Mouse (Mus musculus): ENCODE data around the gene Ccdc187.

Gene Ccdc187

DNA sequence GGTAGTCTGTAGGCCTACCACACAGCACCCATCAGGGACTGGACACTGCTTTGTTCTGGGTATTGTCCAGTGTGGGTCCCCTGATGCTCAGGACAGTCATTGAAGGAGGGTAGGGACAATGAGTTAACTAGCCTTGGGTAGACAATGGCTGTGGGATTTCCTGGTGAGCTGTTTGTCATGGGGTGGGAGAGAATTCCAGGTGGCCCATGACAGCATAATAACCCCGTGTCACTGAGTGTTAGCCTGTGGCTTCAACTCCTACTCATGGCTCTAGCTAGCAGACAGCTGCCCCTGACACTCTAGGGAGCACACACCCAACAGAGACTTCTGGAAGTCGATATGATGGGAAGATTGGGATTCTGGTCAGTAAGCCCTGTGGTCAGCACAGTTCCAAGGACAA, at the start of gene Ccdc187:
Gene Ccdc187, minus strand, starts transcription at position 101 of the 400 bp plus-strand sequence.
- in situ Hi-C loops (cut with MboI; ENCODE audit: low sequenced_read_pairs) = loop anchor here (25.0 kb wide), 1 partner anchor 132 kb away; no protein-coding TSS in a partner anchor

DNA sequence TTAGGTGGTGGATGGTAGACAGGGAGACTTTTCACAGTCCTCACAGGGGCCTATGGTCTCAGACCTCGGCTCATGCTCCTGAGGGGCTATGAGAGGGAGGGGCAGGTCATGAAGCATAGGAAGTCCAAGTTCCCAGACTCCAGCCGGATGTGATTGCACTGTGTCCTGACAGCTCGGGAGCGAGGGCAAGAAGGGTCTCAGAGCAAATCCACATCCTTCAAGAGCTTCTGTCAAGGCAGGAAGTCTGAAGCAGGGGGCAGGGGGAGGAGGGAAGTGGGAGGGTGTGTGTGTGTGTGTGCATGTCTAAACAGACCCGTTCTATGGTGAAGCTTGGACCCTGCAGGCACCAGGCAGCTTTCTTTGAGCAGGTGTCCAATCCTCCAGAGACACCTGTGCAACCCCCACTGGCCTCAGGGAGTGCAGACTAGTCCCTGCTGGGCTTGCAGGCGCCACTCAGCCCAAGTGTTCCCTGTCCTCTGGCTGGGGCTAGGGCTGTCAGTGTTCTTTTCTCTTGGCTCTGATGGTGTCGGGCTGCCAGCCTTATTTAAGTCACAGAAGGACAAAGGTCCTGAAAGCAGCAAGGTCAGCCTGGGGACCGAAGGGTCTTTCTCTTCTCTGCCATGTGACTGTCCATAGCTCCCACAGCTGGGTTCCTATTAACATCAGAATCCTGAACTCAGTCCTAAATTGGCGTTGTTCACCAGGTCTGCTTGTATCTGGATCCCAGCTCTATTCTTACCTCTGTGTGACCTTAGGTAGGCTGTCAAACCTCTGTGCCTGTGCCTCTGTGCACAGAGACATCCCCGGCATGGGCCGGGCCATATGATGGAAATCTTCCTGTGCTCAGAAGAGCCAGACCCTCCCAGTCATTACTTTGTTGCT, 48.5 kb upstream of the Ccdc187 start:
- in situ Hi-C loops (cut with MboI; ENCODE audit: low sequenced_read_pairs) = no loop called here

DNA sequence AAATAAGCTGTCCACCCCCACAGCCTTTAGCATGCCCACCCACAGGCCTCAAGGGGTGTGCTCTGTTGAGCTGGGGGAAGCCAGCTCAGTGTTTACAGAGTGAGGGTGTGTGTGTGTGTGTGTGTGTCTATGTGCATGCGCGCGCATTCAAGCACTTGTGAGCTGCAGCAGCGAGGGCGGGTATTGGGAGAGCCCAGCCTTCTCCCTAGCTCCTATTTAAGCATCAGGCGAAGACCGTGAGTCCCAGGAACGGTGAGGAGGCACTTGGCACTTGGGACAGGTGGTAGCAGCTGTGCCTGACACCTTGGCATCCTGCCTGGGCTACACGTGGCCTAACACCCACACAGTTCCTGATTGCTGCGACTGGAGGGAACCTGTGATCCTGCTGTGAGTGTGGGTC, 47.7 kb upstream of the Ccdc187 start:
- in situ Hi-C loops (cut with MboI; ENCODE audit: low sequenced_read_pairs) = no loop called here

DNA sequence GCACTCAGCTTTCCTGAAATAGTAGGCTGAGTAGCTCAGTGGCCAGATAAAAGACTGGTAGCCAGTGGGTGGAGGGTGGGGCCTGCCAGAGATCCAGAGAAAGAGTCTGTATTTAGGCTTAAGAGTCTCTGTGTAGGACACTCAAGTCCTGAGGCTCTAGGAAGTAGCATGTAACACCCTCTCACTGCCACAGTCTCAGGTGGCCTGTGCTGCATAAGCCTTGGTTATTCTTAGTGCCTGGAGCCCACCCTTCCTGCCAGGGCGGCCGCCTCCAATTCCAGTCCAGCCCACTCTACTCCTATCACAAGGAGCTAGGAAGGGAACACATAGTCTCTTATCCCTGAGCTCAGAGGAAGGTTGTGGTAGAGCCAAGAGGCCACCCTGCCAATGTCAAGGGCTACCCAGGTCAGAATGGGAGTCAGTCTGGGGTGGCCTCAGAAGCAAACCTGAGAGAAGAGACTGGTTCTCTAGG, 47.2 kb upstream of the Ccdc187 start:
- in situ Hi-C loops (cut with MboI; ENCODE audit: low sequenced_read_pairs) = no loop called here

DNA sequence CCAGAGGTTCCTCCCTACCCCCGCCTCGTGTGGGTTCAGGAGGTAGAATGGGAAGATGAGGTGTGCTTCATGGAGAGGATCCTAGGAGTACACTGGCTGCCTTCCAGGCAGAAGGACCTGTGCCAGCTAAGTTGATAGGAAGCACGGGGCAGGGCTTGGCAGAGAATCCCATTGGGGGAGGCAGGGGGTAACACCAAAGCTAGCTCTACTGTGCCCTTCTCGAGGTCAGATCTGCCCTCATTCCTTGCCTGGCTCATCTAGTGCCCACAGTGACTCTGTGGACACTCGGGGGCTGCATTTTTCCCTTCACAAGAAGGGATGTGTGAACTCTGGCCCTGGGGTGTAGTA, 44.8 kb upstream of the Ccdc187 start:
- in situ Hi-C loops (cut with MboI; ENCODE audit: low sequenced_read_pairs) = no loop called here

DNA sequence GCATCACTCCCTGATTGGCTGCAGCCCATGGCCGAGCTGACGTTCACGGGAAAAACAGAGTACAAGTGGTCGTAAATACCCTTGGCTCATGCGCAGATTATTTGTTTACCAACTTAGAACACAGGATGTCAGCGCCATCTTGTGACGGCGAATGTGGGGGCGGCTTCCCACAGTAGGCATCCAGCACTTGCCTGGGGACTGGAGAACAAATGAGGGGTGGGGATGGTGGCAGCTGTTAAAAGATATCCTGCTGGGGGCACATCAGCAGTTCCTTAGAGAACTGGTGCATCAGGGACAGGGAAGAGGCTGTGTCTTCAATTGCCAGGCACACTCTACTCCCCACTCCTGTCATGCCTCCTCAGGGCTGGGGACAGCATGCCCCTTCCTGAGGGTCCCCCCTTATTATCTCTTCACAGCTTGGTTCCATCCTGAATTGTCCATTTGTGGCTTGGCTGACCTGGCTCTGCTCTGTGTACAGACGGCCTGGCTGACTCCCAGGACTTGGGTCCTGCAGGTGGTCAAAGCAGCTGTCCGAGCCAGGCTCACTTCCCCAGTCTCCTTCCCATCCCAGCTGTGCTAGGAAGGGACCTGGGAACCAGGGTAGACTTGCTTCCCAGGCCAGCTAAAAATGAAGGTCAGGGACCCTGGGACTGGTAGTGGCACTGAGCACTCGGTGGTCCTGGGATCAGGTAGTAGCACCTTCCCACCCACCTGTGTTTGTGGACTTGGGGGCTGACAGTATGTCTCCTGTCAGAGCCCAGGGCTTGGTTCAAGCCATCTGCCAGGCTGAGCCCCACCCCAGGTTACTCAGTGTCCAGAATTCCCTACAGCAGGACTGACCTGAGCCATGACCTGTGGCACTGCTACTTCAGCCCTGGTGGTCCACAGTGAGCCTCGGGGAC, 44.2 kb upstream of the Ccdc187 start:
- in situ Hi-C loops (cut with MboI; ENCODE audit: low sequenced_read_pairs) = no loop called here

DNA sequence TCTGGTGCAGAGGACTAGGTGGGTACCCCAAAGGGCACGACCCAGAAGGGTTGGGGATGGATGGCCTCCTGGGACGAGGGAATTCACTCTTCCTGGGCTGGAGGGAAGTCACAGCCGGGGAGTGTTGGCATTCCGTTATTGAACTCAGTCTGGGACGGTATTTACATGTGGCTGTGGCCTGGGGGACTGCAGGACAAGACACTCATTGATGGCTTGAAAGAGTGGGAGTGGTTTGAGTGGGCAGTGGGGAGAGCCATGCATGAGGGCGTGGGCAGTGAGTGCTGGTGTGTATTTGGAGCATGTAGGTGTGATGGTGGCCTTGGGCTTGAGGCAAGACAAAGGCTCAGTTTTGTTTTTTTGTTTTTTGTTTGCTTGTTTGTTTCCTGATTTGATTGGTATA, 36.3 kb upstream of the Ccdc187 start:
- in situ Hi-C loops (cut with MboI; ENCODE audit: low sequenced_read_pairs) = no loop called here

DNA sequence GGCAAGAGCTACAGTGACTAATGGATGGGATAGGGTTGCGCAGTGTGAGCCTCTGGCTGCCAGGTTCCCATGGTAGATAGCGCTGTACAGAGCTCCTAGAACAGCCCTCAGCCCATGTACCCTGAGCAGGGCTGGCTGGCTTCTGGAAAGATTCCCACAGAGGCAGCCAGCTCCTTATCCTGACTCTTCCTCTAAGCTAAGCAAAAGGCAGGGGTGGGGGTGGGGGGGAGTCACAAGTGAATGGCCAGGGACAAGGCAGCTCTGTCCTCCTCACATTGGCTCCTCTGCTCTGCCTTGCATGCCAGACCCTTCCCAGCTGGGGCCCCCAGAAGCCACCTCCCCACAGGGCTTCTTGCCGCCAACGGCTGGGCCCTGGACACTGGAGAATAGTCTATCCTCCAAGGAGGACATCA, 35.7 kb upstream of the Ccdc187 start:
- in situ Hi-C loops (cut with MboI; ENCODE audit: low sequenced_read_pairs) = no loop called here

DNA sequence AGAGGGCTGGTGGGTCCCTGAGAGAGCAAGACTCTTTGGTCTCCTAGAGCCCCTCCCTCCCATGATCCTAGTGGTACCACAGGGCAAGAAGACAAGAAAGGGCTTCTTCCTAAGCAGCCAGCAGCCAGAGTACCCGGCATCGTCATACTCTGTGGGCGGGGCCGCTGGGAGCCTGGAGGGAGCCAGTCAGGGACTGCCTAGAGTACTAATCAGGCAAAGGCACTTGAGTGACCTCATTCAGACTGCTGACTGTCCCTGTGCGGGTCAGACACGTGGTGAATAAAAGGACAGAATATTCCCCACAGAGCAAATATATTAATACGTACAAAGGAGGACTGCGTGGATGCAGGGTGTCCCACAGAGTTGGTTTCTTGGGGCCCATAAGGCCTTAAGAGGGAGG, 35.0 kb upstream of the Ccdc187 start:
- in situ Hi-C loops (cut with MboI; ENCODE audit: low sequenced_read_pairs) = loop anchor here (10.0 kb wide), 1 partner anchor 235 kb away; no protein-coding TSS in a partner anchor

DNA sequence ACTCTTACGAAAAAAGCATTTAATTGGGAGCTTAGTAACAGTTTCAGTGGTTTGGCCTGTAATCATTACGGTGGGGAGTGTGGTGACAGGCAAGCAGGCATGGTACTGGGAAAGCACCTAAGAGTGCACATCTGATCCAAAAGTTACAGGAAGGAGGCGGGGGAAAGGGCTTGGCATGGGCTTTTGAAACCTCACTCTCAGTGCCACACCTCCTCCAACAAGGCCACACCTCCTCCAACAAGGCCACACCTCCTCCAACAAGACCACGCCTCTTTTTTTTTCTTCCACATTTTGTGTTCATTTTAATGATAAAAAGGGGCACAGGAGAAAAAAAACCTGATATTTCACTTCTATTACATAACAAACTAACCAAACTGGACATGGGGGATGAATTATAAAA, 33.5 kb upstream of the Ccdc187 start:
- in situ Hi-C loops (cut with MboI; ENCODE audit: low sequenced_read_pairs) = loop anchor here (10.0 kb wide), 1 partner anchor 237 kb away; no protein-coding TSS in a partner anchor

DNA sequence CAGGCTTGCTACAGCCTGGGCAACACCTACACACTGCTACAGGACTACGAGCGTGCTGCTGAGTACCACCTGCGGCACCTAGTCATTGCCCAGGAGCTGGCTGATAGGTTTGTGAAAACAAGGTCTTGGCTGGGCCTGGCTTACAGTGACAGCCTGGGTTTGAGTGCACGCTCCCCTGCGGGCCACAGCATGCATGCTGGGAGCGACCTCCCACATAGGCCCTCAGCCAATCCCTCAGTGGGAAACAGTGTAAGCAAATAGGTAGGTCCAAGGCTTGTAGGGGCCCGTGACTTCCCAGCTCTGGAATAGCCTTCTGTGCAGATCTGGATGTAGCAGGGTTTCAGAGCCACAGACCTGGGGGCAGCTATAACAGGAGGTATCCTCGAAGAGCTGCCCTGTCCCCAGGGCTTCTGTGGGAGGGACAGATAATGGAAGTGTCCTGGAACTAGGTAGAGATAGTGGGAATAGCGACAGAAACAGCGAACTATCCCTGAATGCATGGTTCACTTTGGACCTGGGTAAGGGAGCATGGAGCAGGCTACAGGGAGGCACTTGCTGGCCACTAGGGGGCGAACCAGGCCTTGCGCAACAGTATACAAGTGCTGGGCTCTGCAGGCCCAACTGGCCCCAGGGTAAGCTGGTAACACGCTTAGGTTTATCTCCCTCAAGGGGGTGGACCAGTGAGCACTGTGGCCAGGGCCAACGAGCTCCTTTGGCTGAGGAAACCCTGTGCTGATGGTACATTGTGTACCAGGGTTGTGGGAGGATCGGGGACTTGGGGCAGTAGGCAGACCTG, 31.2 kb upstream of the Ccdc187 start:
- in situ Hi-C loops (cut with MboI; ENCODE audit: low sequenced_read_pairs) = loop anchor here (10.0 kb wide), 1 partner anchor 239 kb away; no protein-coding TSS in a partner anchor

DNA sequence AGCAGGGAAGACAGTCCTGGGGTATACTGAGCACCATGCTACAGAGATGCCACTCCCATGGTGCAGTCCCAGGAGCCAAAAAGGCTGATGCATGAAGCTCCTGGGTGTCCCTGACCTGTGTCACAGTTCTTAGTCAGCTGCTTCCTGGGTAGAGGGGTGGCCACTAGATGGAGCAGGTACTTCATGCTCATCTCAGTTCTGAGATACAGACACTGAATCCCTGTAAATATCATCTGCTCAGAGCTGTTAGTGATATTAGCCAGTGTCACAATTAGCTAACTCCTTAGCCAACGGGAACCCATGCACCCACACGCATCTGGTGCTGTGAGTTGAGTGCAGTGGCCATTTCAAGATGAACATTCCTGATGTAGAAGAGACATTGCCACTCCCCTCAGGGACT, 30.6 kb upstream of the Ccdc187 start:
- in situ Hi-C loops (cut with MboI; ENCODE audit: low sequenced_read_pairs) = loop anchor here (10.0 kb wide), 1 partner anchor 240 kb away; no protein-coding TSS in a partner anchor

DNA sequence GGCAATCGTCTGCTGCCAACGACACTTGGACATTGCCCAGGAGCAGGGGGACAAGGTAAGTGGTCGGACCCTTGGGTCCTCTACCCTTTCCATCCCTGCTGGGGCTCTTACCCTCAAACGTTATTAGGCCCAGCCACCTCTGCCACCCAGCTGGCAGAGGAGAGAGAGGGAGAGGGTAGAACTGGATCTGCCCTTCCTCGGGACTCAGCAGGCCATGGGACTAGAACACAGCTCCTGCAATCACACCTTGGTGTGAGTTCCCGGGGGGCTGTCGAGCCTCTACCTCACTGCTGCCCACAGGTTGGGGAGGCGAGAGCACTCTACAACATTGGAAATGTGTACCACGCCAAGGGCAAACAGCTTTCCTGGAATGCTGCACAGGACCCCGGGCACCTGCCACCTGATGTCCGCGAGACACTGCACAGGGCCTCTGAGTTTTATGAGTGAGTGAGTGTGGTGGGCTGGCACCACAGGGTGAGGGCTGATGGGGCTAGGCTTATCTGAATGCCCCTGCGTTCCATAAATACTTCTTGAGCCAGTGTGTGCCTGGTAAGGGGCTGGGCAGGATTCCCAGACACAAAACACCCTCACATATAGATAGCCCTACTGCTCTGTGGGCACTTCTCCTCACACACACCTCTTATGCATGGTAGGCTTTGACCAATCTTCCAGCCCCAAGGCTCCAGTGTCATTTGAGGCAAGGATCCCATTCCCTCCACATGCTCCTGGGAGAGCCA, 29.4 kb upstream of the Ccdc187 start:
- in situ Hi-C loops (cut with MboI; ENCODE audit: low sequenced_read_pairs) = loop anchor here (10.0 kb wide), 1 partner anchor 241 kb away; no protein-coding TSS in a partner anchor

DNA sequence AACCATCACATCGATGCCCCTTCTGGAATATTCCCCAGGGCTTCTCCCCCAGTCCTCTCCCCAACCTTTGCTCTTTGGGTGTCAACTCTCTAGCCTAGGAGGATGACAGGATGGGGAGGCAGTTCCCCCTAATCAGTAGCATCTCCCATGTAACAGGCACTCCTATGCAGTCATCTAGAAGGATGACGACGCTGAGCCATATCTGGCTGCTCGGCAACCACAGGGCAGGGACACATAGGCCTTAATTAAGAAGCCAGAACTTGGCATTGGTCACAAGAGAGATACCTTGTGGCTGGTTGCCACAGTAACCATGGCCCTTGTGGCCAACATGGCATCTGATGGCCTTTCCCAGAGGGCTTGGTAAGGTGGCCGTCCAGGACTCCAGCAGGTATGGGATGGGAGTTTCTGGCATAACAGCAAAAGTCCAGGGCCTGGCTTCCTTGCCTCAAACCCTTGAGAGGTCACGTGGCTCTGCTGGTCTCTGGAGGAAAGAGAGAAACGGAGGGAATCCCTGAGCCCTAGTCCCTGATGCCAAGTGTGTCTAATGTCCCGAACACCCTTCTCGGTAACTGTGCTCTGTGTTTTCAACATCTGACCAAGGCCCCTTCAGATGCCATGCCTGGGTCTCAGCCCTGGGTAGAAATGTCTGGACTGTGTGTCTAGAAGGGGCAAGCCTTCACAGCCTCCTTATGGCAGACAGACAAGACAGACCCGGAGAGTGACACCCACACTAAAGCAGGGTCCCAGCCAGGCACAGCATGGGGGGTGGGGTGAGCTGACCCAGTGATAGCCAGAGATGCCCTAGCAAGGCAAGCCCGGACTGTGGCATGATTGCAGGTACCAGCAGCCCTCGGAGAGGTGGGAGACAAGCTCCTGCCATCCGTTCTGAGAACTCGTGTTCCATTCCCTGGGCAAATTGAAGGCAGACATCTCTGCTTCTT, 26.2 kb upstream of the Ccdc187 start:
- in situ Hi-C loops (cut with MboI; ENCODE audit: low sequenced_read_pairs) = loop anchor here (10.0 kb wide), 1 partner anchor 244 kb away; no protein-coding TSS in a partner anchor

DNA sequence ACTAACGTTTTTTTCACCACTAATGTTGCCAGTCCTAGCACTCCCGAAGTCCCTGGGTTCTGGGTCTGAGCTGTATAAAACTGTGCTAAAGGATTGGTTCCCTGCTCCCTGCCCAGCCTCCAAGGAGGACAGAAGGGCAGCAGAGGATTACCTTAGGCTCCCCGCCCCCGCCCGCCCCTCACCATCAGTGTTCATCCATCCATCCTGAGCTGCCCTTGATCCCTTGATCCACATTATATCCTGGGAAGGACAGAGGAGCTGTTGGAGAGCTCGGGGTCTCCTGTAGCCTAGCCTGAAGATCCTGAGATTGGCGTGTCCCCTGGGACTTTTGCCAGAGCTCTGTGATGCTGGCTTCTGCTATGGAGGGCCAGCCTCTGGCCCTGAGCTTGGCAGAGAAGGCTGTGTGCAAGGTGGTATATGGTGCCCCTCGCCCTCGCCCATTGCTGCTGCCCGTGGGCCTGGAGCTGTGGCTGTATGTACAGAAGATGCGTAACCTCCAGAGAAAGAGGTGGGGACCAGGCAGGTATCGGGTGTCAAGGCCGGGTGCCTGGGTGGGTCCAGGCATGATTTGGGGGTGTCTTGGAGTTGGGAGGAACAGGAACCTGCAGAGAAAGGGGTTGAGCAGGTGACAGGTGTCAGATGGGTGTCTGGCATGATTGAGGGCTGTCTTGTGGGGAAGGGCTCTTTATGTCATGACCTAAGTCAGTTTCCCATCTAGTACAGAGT, 25.3 kb upstream of the Ccdc187 start:
- in situ Hi-C loops (cut with MboI; ENCODE audit: low sequenced_read_pairs) = loop anchor here (10.0 kb wide), 1 partner anchor 245 kb away; no protein-coding TSS in a partner anchor

DNA sequence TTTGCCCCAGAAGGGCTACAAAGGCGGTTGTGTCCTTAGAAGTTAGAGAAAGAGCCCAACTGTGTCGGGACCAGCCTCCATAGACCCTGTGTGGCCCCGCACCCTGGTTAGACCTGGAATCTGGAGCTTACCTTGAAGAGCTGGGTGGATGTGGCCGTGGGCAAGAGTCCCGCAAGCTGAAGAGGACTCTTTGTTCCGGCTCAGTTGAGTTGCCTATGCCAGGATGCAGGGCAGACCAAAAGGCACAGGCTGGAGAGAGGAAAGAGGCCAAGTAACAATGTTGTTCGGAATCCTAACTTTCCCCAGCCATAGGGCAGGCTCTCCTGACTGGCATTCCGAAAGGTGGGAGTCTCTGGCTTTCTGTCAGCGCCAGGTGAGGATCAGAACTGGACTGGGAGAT, 24.8 kb upstream of the Ccdc187 start:
- in situ Hi-C loops (cut with MboI; ENCODE audit: low sequenced_read_pairs) = no loop called here

DNA sequence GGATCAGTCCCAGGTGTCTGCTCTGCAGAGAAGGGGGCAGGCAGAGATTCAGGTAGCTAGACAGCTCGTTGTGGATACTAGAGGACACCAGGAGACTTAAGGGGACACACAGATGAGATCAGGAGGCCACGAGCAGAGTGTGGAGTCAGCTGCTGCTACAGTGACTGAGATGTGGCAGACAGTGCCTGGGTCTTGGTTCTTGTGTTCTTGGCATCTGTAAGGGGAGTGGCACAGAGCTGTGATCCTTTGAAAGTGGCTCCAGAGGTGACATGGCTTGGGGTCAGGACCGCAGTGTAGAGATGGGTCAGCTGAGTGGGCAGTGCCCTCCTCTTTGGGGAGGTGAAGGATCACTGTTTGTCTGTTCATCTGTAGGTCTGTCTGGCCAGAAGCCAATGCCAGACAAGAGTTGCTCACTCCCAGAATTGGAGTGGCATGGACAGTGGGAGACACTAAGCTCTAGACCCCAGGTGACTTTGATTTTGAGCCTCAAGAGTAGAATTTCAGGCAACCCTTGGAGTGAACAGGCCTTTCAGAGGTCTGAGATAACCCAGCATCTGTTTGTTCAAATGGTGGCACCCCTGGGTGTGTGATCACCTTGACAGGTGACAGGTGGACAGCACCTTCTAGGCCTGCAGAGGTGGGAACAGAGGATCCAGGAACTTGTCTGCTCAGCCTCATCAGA, 23.8 kb upstream of the Ccdc187 start:
- in situ Hi-C loops (cut with MboI; ENCODE audit: low sequenced_read_pairs) = no loop called here
